Mouse (Mus musculus): ENCODE data around the gene Rbm44.

Rbm44 gene

DNA sequence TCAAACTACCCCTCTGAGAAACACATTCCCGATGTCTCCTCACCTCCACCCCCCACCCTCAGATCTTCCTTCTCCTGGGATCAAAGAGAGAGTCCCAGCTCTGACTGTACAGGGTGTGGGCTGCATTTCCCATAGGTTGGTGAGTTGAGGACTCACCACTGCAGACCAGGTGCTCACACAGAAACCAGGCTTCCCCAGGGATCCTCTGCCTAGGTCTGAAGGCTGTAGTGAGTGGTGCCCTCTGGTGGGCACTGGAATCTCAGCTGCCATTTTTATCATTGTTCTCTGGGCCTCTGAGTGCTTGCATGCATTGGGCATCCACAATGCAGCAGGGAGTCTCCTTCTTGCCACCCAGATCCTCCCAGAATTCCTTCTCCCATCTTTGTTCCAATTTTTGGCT is 66.2 kb downstream of the Rbm44 start:
- DNase-seq, result peak; percentile 12

GRCm38 (mm10) chr1:91211591-91212008 is 66.7 kb downstream of the Rbm44 start:
- DNase-seq, result no peak

DNA sequence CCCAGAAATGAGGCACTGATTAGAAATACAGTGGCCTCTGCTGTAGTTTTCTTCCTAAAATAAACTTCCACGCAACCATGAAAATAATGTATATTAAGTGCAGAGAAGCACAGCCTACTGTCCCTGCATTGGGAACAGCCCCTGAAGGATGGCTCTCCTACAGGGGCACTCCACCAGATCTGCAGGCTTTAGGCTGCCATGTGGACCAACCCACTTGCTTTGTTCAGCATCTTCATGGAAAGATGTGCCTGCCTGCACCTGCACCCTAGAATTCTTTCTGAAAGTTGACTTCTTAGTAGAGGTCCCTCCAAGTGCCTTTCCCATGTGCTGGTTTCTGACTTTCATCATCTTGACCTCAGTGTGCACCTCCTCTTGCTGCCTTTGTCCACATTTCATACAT is 70.4 kb downstream of the Rbm44 start:
- DNase-seq, result no peak

DNA sequence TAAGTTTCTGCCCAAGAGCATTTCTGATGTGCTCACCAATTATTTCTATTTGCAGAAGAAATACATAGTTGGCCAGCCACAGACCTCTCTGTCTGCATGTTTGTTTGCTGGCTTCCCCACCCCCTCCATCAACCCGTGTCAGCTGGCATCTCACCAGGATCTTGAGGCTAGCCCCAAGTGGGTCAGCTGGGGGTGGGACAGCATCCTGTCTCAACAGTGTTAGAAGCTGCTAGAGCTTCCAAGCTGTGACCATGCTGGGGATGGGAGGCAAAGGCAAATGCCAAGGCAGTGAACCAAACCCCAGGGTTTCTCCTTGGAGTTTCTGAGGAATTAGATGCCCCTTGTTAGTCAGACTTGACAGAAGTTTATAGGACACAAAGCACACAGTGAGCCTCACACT is 71.1 kb downstream of the Rbm44 start:
- DNase-seq, result peak; percentile 30

DNA sequence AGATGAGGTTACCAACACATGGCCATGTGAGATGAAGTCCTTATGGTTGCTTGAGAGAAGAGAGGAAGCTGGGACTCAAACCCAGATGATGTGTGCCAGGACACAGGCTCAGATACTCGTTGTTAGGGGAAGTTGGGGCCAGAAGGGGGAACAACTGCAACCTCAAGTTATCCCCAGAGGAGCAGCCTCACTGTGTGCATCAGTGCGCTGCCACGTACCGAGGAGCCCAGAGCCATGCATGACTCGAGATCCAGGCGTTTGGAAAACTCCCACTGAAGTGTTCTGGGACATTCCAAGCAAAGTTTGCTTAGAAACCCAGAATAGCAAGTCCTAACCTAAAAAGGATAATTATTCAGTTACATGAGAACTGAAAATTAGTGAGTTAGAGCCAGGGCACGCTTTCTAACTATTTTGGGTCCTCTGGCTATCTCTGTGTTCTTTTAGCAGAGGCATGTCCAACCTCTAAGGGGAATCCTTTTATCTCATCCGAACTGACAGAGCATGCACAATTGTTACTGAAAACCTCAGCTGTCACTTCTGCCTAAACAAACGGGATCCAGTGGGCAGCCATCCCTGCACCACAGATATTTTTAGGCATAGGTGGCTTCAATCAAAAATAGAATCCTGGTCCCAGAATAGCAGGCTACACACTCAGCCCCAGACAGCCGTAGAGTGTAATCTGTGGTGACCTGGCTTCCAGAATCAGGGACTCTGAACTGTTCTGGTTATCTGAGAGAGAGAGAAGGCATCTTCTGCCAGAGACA is 71.8 kb downstream of the Rbm44 start:
- no peak for DNase-seq

GRCm38 (mm10) chr1:91219641-91220321 is 74.9 kb downstream of the Rbm44 start:
- no peak for DNase-seq

DNA sequence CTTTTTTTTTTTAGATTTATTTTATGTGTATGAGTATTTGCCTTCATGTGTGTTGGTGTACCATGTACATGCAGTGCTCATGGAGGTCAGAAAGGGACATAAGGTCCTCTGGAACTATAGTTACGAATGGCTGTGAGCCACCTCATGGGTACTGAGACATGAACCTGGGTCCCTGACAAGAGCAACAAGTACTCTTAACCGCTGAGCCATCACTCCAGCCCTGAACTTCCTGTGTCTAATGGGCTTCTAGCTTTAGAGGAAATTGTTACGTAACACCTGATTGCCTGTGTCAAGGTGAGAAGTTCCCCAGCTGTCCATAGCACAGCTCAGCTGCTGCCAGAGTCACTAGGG is 75.4 kb downstream of the Rbm44 start:
- DNase-seq, result no peak
